Mouse (Mus musculus) embryonic stem cell, embryonic (primary cell): ENCODE measurements around the gene Pphln1.

Source experiments
- CTCF ChIA-PET, 4 experiments: fragments of 300-600 bp in 2 of 4; fragments of 350-600 bp in 2 of 4; sonication (Branson Sonifier 250); formaldehyde crosslinking; loops; one replicate each; lab custom pipeline; 2022; ENCODE audit warnings: inconsistent platforms in 2 of 4; lab: Charles Lee
- POLR2A ChIA-PET, 4 experiments: fragments of 300-600 bp in 2 of 4; fragments of 350-600 bp in 2 of 4; sonication (Branson Sonifier 250); formaldehyde crosslinking; loops; one replicate each; lab custom pipeline; 2022; ENCODE audit warnings: antibody characterized with exemption in 4 of 4, inconsistent platforms in 1 of 4; lab: Charles Lee

The Pphln1 gene

DNA sequence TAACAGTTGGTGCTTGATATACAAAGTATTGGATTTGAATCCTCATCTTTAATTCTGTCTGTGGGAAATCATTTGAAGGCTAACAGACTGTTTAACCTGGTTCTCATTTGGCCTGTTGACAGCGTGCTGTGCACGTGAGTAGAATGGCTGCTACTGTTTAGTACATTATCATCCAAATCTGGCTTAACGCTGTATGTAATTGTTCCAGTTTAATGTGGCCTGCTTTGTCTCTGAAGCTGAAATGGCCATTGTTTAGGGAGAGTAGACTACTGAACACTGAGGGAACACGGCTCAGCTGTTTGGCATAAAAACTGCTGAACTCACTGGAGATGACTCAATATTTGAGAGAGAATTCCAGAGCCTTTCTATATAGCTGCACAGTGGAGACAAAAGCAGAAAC lies 81.3 kb downstream of the Pphln1 start:
- CTCF ChIA-PET: interaction anchor here in 1 of 4 experiments (0.6 kb wide), 1 partner anchor 242 kb away, joined by 3 read pairs; no protein-coding TSS in a partner anchor
- POLR2A ChIA-PET: no interaction called here

DNA sequence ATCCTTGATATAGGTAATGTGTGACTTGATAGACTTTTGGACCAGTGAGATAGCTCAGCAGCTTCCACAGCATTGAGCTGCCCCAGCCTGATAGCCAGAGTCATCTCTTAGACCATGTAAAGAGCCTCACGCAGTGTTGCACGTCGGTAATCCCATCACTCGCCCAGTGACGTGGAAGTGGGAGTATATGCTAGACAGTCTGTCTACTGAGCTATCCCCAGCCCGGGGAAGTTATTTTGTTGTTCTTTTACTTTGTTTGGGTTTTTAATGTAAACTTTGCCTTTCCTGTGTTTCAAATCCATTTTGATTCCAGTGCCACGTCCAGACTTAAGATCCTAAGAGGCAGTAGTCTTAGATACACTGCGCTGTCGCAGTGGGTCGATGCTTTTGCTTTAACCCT lies 83.0 kb downstream of the Pphln1 start:
- CTCF ChIA-PET: interaction anchor here in 1 of 4 experiments (1.2 kb wide), 1 partner anchor 9 kb away, joined by 3 read pairs; no protein-coding TSS in a partner anchor
- POLR2A ChIA-PET: interaction anchor here in 1 of 4 experiments (1.2 kb wide), 1 partner anchor 14 kb away, joined by 5 read pairs; no protein-coding TSS in a partner anchor

DNA sequence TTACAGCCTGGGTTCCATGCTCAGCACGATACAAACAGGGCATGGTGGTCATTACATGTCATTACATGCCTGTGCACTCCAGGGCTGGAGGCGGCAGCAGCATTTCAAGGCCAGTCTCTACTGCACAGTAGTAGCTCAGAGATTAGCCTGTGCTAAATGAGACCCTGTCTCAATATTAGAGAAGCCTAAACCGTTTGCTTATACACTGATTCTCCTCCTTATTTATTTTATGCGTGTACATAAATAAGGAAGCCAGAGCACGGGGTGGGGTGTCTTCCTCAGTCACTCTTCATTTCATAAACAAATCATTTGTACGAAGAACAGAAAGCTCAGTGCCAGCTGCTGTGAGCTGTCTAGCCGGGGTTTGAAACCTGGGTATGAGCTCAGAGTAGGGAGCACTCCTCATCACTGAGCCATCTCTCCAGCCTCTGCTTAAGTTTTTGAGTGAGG lies 86.1 kb downstream of the Pphln1 start:
- ChIA-PET CTCF (interaction anchor here in 2 of 4 experiments (0.5 to 0.9 kb wide), 2 partner anchors 9 to 18 kb away, joined by 3 to 4 read pairs; no protein-coding TSS in a partner anchor), POLR2A (interaction anchor here in 2 of 4 experiments (0.5 to 1.3 kb wide), 3 partner anchors 8 to 35 kb away, joined by 3 to 10 read pairs (median 3); no protein-coding TSS in a partner anchor)

GRCm38 (mm10) chr15:93485252-93485651 lies 87.1 kb downstream of the Pphln1 start:
- POLR2A ChIA-PET: interaction anchor here in 1 of 4 experiments (0.5 kb wide), 1 partner anchor 15 kb away, joined by 3 read pairs; no protein-coding TSS in a partner anchor
- CTCF ChIA-PET: interaction anchor here in 1 of 4 experiments (0.8 kb wide), 1 partner anchor 1035 kb away, joined by 3 read pairs; no protein-coding TSS in a partner anchor

- ChIA-PET POLR2A (interaction anchor here in 1 of 4 experiments (0.5 kb wide), 1 partner anchor 16 kb away, joined by 3 read pairs; no protein-coding TSS in a partner anchor), CTCF (interaction anchor here in 1 of 4 experiments (0.8 kb wide), 1 partner anchor 1034 kb away, joined by 3 read pairs; no protein-coding TSS in a partner anchor)
These were observed 87.9 kb downstream of the Pphln1 start for GRCm38 (mm10) chr15:93486066-93486465.

DNA sequence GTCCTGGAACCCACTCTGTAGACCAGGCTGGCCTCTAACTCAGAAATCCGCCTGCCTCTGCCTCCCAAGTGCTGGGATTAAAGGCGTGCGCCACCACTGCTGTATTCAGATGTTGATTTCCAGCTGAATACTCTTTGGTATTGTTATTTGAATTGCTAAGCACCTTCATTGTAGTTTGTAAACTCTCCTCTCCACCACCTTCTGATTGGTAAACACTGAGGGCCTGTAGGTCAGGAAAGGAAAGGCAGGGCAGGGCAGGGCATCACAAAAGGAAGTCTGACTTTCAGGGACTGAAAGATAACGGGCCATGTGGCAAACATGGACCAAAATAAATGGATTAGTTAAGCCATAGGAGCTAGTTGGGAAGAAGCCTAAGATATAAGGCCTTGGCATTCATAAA lies 91.4 kb downstream of the Pphln1 start:
- ChIA-PET POLR2A (interaction anchor here (0.8 to 2.0 kb wide), 6 partner anchors 14 to 30 kb away, joined by 3 to 8 read pairs (median 4); no protein-coding TSS in a partner anchor), CTCF (interaction anchor here in 1 of 4 experiments (1.2 to 2.2 kb wide), 4 partner anchors 9 to 90 kb away, joined by 4 to 9 read pairs (median 6); no protein-coding TSS in a partner anchor)

DNA sequence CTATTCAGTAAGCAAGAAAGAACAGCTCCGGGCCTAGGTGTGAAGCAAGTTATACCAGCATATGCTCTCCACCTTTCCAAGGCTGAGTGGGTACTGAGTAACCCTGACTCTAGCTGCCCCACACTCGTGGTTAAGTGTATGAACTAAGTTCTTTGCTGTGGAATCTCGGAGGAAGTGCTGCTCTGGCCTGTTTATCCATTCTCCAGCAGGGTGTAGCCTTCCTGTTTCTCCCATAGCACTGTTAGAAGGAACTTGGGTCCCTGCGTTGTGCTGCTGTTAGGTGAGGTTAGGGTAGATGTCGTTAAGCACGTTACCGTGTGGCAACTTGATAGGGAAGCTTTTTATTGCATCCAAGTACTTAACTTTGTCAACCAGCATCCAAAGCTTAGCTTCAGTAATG lies 96.5 kb downstream of the Pphln1 start:
- ChIA-PET POLR2A (interaction anchor here in 1 of 4 experiments (1.3 to 2.4 kb wide), 3 partner anchors 12 to 81 kb away, joined by 3 to 5 read pairs (median 5); no protein-coding TSS in a partner anchor), CTCF (interaction anchor here in 1 of 4 experiments (1.0 kb wide), 1 partner anchor 25 kb away, joined by 3 read pairs; no protein-coding TSS in a partner anchor)

DNA sequence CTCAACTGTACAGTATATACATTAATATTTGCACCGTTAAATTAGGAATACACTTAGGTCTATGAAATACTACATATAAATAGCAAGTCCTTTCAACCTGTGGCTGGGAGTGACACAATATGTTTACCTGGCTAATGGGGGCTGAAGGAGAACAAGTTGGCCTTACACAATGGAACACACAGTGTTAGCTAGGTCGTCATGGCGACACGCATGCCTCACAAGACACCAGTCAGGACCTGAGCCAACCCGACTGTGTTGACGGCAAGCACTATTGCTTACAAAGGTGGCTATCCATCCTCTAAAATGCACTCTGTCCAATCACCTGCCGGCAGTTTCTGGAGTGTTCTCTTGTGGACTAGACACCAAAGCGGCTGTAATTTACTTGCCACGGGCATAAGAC lies 101.7 kb downstream of the Pphln1 start:
- CTCF ChIA-PET: no interaction called here
- POLR2A ChIA-PET: interaction anchor here in 1 of 4 experiments (1.0 kb wide), 1 partner anchor 20 kb away, joined by 4 read pairs; no protein-coding TSS in a partner anchor

DNA sequence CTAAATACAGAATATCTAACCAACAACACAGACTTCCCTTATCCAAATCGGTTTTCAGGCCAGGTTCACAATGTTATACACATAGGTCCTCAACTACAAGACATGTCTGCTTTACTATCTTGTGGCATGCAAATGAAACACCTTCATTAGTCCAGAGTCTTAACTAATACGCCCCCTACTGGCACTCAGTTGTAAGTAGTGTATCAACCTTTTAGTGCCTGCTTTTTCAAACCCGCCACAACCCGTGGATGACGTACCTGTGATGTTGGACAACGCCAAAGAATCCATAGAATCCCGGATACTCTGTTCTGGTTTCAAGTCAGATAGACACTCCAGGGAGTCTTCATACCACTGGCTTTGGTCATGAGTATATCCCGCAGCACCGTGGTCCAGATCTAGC lies 104.6 kb downstream of the Pphln1 start:
- POLR2A ChIA-PET: interaction anchor here in 3 of 4 experiments (0.6 to 1.4 kb wide), 8 partner anchors 10 to 227 kb away, joined by 3 to 5 read pairs (median 3); partner anchors contain the start of gene Gxylt1 (in 1 of the 3)
- CTCF ChIA-PET: interaction anchor here (0.6 to 1.4 kb wide), 6 partner anchors 10 to 149 kb away, joined by 3 to 6 read pairs (median 3); no protein-coding TSS in a partner anchor

GRCm38 (mm10) chr15:93503201-93503745 lies 105.1 kb downstream of the Pphln1 start:
- CTCF ChIA-PET: interaction anchor here in 2 of 4 experiments (1.1 to 1.4 kb wide), 3 partner anchors 11 to 19 kb away, joined by 3 to 6 read pairs (median 3); no protein-coding TSS in a partner anchor
- POLR2A ChIA-PET: interaction anchor here in 3 of 4 experiments (0.9 to 1.4 kb wide), 6 partner anchors 11 to 228 kb away, joined by 3 to 5 read pairs (median 4); partner anchors contain the start of gene Gxylt1 (in 1 of the 3)

- POLR2A ChIA-PET: no interaction called here
These were observed 106.7 kb downstream of the Pphln1 start for GRCm38 (mm10) chr15:93504808-93505207.

DNA sequence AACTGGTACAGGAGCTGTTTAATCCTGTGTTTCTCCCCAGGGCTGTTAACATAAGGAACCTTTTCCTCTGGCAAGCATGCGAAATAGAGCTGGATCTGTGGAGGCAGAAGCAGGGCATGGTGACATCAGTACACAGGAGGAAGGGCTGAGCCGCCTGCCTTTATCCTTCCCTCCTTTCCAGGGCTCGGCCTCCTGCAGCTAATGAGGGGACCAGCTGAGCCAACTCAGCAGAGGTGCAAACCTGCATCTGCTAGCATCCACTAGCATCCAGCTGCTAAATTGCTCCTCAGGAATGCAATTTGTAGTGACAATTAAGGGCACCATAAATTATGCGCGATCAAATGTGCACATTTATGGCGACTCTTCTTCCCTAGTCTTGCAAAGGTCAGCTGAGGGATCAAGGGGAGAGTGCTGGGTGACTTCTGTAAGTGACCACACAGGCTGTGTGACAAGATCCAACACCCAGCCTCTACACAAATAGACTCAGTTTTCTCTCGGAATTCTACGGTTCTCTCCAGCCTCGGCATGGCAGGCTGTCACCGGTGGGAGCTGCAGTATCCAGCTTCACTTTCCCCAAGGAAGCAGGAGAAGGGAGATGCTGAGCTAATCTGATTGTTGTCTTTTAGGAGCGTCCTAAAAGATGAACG lies 112.7 kb downstream of the Pphln1 start:
- ChIA-PET POLR2A (interaction anchor here in 2 of 4 experiments (0.7 to 0.9 kb wide), 2 partner anchors 9 to 103 kb away, joined by 3 read pairs; no protein-coding TSS in a partner anchor), CTCF (interaction anchor here in 1 of 4 experiments (0.7 to 0.9 kb wide), 2 partner anchors 15 to 22 kb away, joined by 3 to 7 read pairs; no protein-coding TSS in a partner anchor)

More at GRCm38 (mm10) chr15:93504808-93505207, 106.7 kb downstream of the Pphln1 start:
- CTCF ChIA-PET: no interaction called here

GRCm38 (mm10) chr15:93512437-93512836 lies 114.3 kb downstream of the Pphln1 start:
- ChIA-PET CTCF (no interaction called here), POLR2A (interaction anchor here in 1 of 4 experiments (0.9 kb wide), 1 partner anchor 10 kb away, joined by 3 read pairs; no protein-coding TSS in a partner anchor)

- ChIA-PET CTCF (no interaction called here), POLR2A (interaction anchor here in 2 of 4 experiments (0.6 to 1.0 kb wide), 2 partner anchors 13 to 241 kb away, joined by 3 to 5 read pairs; no protein-coding TSS in a partner anchor)
These were observed 115.8 kb downstream of the Pphln1 start for GRCm38 (mm10) chr15:93513939-93514341.

DNA sequence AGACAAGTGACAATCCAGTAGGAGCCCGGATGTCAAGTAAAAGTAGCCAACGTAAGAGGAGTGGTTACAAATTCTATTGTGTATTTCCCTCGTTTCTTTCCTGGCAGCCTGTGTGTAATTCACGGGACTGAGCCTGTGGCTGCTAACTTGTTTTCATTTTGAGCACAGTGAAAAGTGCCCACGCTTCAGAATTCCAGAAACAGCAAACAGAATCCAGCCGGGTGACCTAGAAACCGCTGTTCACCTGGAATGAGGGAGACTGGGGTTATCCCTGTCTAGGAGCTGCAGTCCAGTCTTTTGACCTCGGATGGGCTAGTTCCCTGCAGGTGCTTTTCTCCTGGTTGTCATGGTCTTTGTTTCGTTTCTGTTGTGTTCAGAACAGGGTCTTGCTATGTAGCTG lies 117.2 kb downstream of the Pphln1 start:
- CTCF ChIA-PET: interaction anchor here in 1 of 4 experiments (0.8 kb wide), 1 partner anchor 12 kb away, joined by 6 read pairs; no protein-coding TSS in a partner anchor

GRCm38 (mm10) chr15:93517022-93517565 lies 118.9 kb downstream of the Pphln1 start:
- CTCF ChIA-PET: no interaction called here
- POLR2A ChIA-PET: interaction anchor here in 2 of 4 experiments (0.7 to 1.3 kb wide), 2 partner anchors 37 to 61 kb away, joined by 3 to 4 read pairs; no protein-coding TSS in a partner anchor

More for the DNA sequence above, 117.2 kb downstream of the Pphln1 start:
- POLR2A ChIA-PET: no interaction called here

- POLR2A ChIA-PET: interaction anchor here in 2 of 4 experiments (1.0 to 2.1 kb wide), 5 partner anchors 10 to 60 kb away, joined by 3 to 8 read pairs (median 4); no protein-coding TSS in a partner anchor
- CTCF ChIA-PET: interaction anchor here in 3 of 4 experiments (0.5 to 1.3 kb wide), 4 partner anchors 29 to 60 kb away, joined by 3 read pairs; no protein-coding TSS in a partner anchor
These were observed 120.2 kb downstream of the Pphln1 start for GRCm38 (mm10) chr15:93518143-93518902.
